Mouse (Mus musculus) heart, postnatal 25 days (tissue): ENCODE data around the gene Dlx2. TPM values are rescaled to one million over a fixed set of nuclear protein-coding genes. Genes with fewer than 3 reads are reported as not detected.

Experiments used
- DNase-seq: peaks from one replicate; pipeline ENCODE4 v3.0.0; 2022; ENCODE audit warnings: low spot score
- intact Hi-C: fragments of 180-260 bp; cut with DNase I; formaldehyde crosslinking; loops from one replicate; pipeline ENCODE4 v1.15.1; 2025
- total RNA-seq, 2 experiments: library from RNA; stranded (reverse); gene quantifications; 2 replicates each; pipeline ENCODE4 v1.2.3; 2021

Dlx2 gene
- total RNA-seq, 2 experiments from 2014 or later, result not detected

GRCm38 (mm10) chr2:71541418-71542226 is 4.9 kb downstream of the Dlx2 start:
- DNase-seq, result no peak
- intact Hi-C loops, result loop anchor here (10.0 kb wide), 1 partner anchor 387 kb away; no protein-coding TSS in a partner anchor

GRCm38 (mm10) chr2:71540611-71541417 is 5.7 kb downstream of the Dlx2 start:
- no peak for DNase-seq
- intact Hi-C loops, result loop anchor here (10.0 kb wide), 1 partner anchor 386 kb away; no protein-coding TSS in a partner anchor

GRCm38 (mm10) chr2:71534242-71535052 is 12.1 kb downstream of the Dlx2 start:
- no peak for DNase-seq
- intact Hi-C loops, result loop anchor here (5.0 kb wide), 2 partner anchors 82 to 1738 kb away; partner anchors contain the start of genes Metap1d and Sp9

DNA sequence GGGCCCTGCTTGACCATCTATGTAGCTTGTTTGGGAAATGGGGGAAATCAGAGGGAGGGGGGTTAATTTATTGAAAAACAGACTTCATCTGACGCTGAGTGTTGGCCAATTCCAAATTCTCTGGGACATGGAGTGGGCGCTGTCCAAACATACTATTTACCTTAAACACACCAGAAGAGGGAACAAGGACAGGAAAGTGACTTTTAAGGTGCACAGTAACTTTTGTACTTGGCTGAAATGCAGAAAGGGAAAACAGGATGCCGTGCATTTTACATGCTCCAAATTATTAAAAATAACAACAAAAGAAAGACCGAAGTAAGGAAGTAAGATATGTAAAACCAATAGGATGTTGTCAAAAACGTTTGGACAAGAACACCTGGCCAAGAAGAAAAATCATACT is 13.5 kb downstream of the Dlx2 start:
- no peak for DNase-seq
- intact Hi-C loops, result loop anchor here (5.0 kb wide), 1 partner anchor 81 kb away; the partner anchor contains the start of gene Metap1d

- no peak for DNase-seq
- intact Hi-C loops, result loop anchor here (2.0 to 5.0 kb wide), 2 partner anchors 15 to 80 kb away; partner anchors contain the start of genes Dlx2 and Metap1d
These were observed 14.3 kb downstream of the Dlx2 start for GRCm38 (mm10) chr2:71531990-71532970.

DNA sequence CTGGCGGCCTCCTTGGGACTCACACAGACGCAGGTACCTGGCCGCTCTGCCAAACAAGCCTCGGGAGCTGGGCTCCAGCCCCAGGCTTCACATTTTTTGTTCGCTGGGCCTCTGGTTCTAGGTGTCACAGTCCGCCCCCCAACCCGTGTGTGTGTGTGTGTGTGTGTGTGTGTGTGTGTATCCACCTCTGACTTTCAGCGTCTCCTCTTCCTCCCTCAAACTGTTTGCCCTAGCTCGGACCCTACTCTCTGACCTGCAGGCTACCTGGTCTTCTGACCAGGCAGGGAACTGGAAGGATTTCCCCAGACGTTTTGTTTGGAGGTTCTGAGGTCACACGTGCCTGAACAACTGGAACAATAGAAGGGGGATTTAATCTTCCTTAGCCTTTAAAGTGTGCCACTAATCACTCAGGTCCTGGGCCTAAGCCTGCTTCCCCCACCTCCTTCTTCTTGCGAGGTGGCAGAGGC is 15.4 kb downstream of the Dlx2 start:
- no peak for DNase-seq
- intact Hi-C loops, result loop anchor here (2.0 to 5.0 kb wide), 2 partner anchors 16 to 79 kb away; partner anchors contain the start of genes Dlx2 and Metap1d

DNA sequence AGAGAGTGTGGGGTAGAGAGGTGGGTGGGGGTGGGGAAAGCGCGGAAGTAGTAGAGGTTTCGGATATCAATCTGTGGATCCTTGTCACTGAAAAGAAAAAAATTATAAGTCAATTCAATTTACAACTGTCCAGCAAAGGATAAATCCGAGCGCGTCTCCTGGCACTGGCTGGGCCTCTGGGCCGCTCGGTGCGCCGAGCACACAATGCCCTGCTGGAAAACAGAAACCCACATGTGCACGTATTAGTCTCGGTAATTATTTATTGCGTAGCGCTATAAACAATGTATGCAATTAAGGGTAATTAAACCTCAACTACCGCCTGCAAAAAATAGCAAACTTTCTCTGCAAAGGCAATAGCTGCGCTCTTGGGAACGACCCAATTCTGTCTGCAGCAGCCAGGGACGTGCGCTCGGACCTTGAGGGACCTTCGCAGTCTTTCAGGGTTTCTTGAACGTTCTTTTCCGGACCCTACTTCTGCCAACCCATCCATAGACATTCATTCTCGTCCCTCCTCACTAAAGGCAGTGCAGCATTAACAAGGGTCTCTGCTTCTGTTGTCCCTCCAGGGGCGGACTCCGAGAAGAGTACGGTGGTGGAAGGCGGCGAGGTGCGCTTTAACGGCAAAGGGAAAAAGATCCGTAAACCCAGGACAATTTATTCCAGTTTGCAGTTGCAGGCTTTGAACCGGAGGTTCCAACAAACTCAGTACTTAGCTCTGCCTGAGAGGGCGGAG is 16.0 kb downstream of the Dlx2 start:
- DNase-seq, result no peak
- intact Hi-C loops, result loop anchor here (2.0 to 5.0 kb wide), 2 partner anchors 16 to 78 kb away; partner anchors contain the start of genes Dlx2 and Metap1d

GRCm38 (mm10) chr2:71529511-71530351 is 16.8 kb downstream of the Dlx2 start:
- DNase-seq, result peak; percentile 56
- intact Hi-C loops, result loop anchor here (2.0 to 5.0 kb wide), 2 partner anchors 17 to 77 kb away; partner anchors contain the start of genes Dlx2 and Metap1d

DNA sequence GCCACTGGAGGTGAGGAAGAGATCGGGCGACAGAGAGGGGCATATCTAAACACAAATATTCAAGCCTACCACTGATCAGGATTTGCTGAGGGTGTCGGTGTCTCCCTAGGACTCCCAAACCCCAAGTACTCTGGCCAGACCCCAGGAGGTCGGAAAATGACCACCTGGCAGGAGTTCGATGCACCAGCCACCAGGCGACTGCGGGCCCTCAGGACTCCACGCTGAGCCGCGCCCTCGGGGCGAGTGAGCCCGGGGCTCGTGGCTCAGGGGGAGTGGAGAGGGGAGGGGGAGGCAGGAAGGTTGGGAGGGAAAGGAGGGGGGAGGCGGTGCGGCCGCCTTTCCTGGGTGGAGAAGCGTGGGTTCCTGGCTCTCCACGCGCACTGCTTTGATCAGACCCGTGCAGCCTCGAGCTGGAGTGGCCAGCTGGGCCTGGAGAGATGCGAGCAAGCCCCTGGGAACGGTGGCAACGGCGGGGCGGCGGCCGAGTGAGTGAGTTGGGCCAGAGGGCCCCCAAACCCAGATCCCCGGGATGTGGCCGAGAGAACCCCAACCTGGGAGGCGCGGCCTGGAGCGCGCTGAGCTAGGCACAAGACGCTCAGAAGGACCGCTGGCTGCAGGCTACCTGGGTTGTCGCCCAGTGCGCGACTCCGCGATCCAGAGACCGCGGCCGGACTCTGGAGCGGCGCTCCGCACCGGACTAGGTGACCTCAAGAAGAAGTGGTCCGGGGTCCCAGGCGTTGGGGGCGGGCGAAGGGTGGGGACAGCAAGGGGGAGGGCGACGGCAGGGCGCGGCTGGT is 17.6 kb downstream of the Dlx2 start:
- no peak for DNase-seq
- intact Hi-C loops, result no loop called here

DNA sequence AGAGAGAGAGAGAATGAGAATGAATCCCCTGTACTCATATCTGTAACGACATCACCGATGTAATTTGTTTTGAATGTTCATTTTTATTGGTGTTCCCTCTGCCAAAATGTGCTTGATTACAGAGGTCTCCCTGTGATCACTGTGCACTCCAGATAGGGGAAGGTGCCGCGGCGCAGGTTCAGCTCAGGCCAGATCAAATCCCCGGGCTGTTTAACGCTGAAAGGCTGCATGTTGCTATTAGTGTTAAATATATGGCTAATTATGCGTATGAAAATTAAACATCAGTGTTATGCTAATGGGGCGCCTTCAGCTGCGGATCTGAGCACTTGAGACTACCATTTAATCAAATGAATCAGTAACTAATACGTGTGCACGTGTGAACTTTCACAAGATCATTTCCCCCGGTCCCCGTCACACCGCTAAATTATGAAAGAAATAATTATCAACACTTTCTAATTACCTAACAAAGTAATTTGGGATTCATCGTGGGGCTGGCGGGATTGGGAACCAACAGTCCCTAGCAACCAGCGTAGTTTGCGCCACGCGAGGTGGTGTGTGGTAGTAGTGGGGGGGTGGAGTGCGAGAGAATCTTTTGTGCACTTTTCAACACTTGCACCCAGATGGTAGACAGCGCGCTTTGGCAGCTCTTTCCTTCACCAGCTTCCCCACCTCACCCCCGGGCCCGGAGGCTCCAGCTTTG is 18.4 kb downstream of the Dlx2 start, which contains the start of gene Dlx1:
Dlx1 (plus strand) TSS at position 100 of the 700 bp plus-strand sequence.
- intact Hi-C loops, result no loop called here
- DNase-seq, result no peak

GRCm38 (mm10) chr2:71527323-71528013 is 19.1 kb downstream of the Dlx2 start:
- DNase-seq, result no peak
- intact Hi-C loops, result no loop called here

DNA sequence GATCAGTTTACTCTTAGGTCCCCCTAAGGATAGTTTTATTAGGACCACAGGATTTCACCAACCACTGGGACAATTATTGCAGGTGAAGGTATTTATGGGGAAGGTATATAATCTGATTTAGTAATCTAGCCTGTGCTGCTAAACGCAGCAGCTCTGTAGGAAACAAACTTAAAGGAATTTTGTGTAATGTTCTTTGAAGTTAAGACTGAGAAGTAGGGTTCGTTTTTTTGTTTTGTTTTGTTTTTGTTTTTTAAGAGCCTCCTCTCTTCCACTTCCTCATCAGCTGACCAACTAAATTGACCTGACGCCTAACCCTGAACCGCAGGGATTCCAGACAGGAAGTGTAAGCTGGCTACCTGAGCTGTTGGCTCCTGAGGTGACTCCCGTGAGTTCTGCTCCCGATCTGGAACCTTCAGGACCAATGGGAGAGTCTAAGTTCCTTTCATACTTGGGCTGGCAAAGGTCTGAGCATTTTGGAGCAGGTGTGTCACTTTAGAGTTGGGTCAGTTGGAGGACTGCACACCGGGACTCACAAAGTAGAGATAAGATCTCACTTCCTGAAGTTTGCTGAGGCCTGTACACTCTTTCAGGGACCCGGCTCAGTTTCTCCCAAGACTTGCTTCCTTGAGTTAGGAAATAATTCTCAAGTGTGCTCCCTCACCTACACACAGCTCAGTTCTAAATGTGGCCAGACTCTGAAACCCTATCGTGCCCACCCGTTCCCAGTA is 19.8 kb downstream of the Dlx2 start:
- no peak for DNase-seq
- intact Hi-C loops, result no loop called here

DNA sequence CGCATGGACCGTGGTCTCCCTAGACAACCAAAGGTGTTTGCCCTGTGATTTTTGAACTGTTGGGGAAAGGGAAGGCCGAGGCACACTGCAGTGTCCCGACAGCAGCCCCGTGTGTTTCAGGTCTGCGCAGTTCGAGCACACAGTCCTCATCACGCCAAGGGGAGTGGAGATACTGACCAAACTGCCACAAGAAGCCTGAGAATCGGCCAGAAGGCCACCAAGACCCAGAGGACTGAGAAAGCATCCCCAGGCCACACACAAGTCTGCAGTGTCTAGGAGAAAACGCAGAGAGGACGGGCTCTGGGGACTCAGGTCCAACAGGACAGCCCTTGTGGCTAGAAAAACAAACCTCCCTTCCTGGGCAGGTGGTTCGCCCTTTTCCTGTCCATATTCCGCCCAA is 21.8 kb downstream of the Dlx2 start:
- DNase-seq, result no peak
- intact Hi-C loops, result no loop called here

DNA sequence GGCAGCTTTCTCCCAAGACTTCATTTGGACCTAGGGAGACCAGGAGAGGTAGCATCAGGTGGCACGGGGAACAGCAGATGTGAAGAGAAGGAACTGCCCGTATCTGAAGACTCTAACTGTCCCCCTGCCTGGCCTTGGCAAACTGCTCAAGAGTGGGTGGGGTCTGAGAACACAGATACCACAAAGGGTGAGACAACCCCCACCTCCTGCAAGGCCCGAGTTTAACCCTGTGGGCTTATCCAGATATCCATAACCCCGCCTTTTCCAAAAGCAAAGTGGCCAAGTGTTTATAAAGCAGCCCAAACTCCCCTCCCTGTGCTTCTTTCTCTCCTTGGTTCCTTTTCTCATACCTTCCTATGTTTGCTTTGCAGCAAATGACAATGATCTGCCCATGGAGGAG is 23.1 kb downstream of the Dlx2 start:
- no peak for DNase-seq
- intact Hi-C loops, result no loop called here
